Mouse (Mus musculus): ENCODE measurements around the gene Sec22b. TPM values are rescaled to one million over a fixed set of nuclear protein-coding genes. Genes with fewer than 3 reads are reported as not detected.

Gene Sec22b
- polyA plus RNA-seq, 1 experiment = 73.4 TPM

DNA sequence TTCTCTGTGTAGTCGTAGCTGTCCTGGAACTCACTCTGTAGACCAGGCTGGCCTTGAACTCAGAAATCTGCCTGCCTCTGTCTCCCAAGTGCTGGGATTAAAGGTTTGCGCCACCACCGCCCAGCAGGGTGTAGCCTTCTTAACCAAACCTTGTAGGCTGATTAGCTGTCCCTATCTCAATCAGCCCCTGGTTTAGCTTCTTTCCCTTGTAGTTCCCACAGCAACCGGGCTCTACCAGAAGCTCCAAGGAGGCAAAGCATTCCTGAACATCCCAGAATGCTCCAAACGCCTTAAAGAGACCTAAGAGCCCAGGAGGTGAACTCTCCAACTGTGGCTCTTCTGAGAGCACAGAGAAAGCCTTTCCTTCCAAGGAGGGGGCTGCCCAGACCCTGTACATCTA lies 32.3 kb upstream of the Sec22b start:
- peaks cover 14% of the 10 kb centered on the region for H3K4me1 ChIP-seq
- no peak overlapping the region for H3K4me3 ChIP-seq (replicated peaks)
- H3K9me3 ChIP-seq = no peaks in the 10 kb centered on the region
- TF ChIP-seq GATA1 (IDR thresholded peaks at IDR 0.05; ENCODE audit: borderline replicate concordance, low read length) (no peak), FLI1 (IDR thresholded peaks at IDR 0.05; ENCODE audit: low read length) (no peak)
- H3K27me3 ChIP-seq (replicated peaks) = peaks cover 48% of the 10 kb centered on the region
- no peaks in the 10 kb centered on the region for H3K36me3 ChIP-seq (replicated peaks; ENCODE audit: low read length)

DNA sequence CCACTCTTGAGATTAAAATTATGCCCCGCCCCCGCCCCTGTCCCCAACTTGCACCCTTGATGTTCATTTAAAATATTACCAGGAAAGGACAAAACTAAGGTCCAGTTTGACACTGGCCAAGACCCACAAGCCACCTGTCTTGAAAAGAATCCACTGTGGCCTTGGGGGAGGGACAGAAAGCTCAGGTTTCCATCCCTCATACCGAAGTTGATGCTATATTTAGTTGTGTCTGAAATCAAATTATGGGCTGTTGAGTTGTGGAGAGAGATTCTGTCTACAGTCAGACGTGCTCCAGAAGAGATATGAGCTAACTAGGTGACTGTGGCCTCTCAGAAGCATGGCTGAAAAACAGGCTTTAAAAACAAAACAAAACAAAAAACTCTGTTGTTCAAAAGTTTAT lies 31.3 kb upstream of the Sec22b start:
- Histone ChIP-seq H3K36me3 (replicated peaks; ENCODE audit: low read length) (no peaks in the 10 kb centered on the region), H3K9me3 (no peaks in the 10 kb centered on the region), H3K4me1 (peaks cover 14% of the 10 kb centered on the region), H3K4me3 (replicated peaks) (no peak overlapping the region), H3K27me3 (replicated peaks) (peaks cover 48% of the 10 kb centered on the region)
- TF ChIP-seq FLI1 (IDR thresholded peaks at IDR 0.05; ENCODE audit: low read length) (no peak), GATA1 (IDR thresholded peaks at IDR 0.05; ENCODE audit: borderline replicate concordance, low read length) (no peak)

DNA sequence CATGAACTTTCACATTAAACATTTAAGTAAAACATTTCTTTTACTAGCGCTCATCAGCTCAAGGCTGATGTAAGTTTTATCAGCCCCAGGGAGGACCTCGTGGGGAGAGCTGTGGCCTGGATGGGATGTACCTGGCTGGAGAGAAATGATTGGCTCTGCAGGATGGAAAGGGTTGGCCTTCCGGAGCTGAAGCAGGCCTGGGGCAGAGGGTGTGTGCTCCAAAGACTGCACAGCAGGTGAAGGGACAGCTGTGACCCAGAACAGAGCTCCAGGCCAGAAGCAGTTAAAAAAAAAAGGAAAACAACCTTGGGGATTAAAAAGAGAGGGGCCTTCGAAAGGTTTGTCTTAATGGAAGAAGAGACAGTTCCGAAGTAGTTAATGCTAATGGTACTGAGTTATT lies 26.2 kb upstream of the Sec22b start:
- H3K4me1 ChIP-seq = peaks cover 10% of the 10 kb centered on the region
- H3K9me3 ChIP-seq = no peaks in the 10 kb centered on the region
- TF ChIP-seq FLI1 (IDR thresholded peaks at IDR 0.05; ENCODE audit: low read length) (no peak), GATA1 (IDR thresholded peaks at IDR 0.05; ENCODE audit: borderline replicate concordance, low read length) (no peak)
- no peak overlapping the region for H3K4me3 ChIP-seq (replicated peaks)
- H3K36me3 ChIP-seq (replicated peaks; ENCODE audit: low read length) = no peaks in the 10 kb centered on the region
- H3K27me3 ChIP-seq (replicated peaks) = peaks cover 14% of the 10 kb centered on the region

DNA sequence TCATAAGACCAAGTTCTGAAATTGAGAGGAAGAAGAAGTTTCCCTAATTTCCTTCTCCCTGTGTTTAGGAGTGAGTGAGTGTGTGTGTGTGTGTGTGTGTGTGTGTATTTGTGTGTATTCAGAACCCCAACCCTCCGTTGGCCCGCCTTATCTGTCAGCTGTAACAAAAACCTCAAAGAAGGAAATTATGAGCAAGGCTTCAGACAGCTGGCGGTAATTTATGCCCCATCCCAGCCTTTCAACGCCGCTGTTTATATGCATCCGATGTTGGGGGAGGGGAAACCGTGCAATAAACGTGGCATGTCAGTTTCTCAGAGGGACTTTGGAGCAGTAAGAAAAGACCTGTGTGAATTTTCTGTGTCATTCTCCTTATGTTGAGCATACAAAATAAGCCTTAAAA lies 24.7 kb upstream of the Sec22b start:
- Histone ChIP-seq H3K27me3 (replicated peaks) (peaks cover 9% of the 10 kb centered on the region), H3K9me3 (no peaks in the 10 kb centered on the region), H3K4me3 (replicated peaks) (no peak overlapping the region), H3K4me1 (peaks cover 10% of the 10 kb centered on the region), H3K36me3 (replicated peaks; ENCODE audit: low read length) (no peaks in the 10 kb centered on the region)
- TF ChIP-seq GATA1 (IDR thresholded peaks at IDR 0.05; ENCODE audit: borderline replicate concordance, low read length) (no peak), FLI1 (IDR thresholded peaks at IDR 0.05; ENCODE audit: low read length) (no peak)

DNA sequence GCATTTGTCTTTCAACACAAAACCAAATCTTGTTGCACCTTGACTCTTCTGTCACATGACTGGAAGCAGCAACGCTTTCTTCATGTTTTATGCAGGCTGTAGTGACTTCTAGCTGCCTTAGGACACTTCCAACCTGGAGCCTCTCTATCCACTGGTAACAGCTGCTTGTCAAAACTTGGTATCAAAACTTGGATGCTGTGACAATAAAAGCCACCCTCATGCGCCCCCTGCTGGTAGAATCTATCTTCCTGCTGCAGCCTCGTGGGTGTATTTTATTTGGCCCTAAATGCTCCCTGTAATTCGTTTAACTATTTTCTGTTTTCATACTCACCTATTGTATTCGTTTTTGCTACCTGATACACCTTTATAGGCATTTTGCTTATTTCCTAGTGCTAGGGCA lies 21.8 kb upstream of the Sec22b start:
- H3K27me3 ChIP-seq (replicated peaks) = peaks cover 12% of the 10 kb centered on the region
- TF ChIP-seq FLI1 (IDR thresholded peaks at IDR 0.05; ENCODE audit: low read length) = no peak
- TF ChIP-seq GATA1 (IDR thresholded peaks at IDR 0.05; ENCODE audit: borderline replicate concordance, low read length) = no peak
- peaks cover 10% of the 10 kb centered on the region for H3K4me1 ChIP-seq
- no peak overlapping the region for H3K4me3 ChIP-seq (replicated peaks)
- no peaks in the 10 kb centered on the region for H3K36me3 ChIP-seq (replicated peaks; ENCODE audit: low read length)
- no peaks in the 10 kb centered on the region; the same call in 1 of the 2 replicates for H3K9me3 ChIP-seq

DNA sequence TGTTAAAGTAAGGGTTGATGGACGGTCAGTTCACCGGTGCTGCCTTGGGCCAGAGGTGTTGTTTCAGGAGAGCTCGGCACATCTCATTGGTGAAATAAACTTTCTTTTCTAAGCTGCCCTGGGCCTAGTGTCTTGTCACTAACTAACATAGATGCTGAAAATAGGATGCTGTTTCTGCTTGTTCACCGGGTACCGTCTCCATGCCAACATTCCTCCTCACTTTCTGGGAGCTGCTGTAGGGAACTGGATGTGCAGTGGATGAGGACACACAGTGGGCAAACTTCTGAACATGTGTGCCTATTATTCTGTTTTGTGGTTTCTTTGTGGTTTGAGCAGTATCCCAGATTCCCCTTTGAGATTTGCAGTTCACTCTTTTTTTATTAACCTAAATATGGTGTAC lies 19.4 kb upstream of the Sec22b start:
- Histone ChIP-seq H3K9me3 (no peaks in the 10 kb centered on the region; the same call in 1 of the 2 replicates), H3K4me1 (peaks cover 5% of the 10 kb centered on the region), H3K36me3 (replicated peaks; ENCODE audit: low read length) (no peaks in the 10 kb centered on the region), H3K27me3 (replicated peaks) (peaks cover 23% of the 10 kb centered on the region), H3K4me3 (replicated peaks) (no peak overlapping the region)
- TF ChIP-seq GATA1 (IDR thresholded peaks at IDR 0.05; ENCODE audit: borderline replicate concordance, low read length) = no peak
- TF ChIP-seq FLI1 (IDR thresholded peaks at IDR 0.05; ENCODE audit: low read length) = no peak

DNA sequence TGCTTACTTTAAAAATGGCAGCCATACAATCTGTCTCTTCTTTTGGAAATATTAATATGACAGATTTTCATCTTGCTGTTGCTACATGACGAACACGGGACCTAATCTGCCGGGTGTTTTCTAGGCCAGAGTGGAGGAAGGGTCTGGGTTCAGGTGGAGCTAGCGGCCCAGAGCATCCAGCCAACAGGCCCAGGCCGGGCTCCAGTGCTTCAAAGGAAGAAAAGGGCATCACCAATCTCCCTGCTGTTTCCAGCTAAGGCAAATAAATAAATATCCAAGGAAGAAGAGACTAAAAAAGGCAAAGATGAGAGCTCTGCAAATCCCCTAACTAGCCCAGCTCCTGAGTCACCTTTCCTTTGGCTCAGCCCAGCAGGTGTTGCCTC lies 13.2 kb upstream of the Sec22b start:
- no peak overlapping the region for H3K4me3 ChIP-seq (replicated peaks)
- H3K4me1 ChIP-seq = peaks cover 10% of the 10 kb centered on the region
- no peaks in the 10 kb centered on the region; the same call in 1 of the 2 replicates for H3K9me3 ChIP-seq
- no peaks in the 10 kb centered on the region for H3K36me3 ChIP-seq (replicated peaks; ENCODE audit: low read length)
- TF ChIP-seq GATA1 (IDR thresholded peaks at IDR 0.05; ENCODE audit: borderline replicate concordance, low read length) = no peak
- peaks cover 58% of the 10 kb centered on the region for H3K27me3 ChIP-seq (replicated peaks)

DNA sequence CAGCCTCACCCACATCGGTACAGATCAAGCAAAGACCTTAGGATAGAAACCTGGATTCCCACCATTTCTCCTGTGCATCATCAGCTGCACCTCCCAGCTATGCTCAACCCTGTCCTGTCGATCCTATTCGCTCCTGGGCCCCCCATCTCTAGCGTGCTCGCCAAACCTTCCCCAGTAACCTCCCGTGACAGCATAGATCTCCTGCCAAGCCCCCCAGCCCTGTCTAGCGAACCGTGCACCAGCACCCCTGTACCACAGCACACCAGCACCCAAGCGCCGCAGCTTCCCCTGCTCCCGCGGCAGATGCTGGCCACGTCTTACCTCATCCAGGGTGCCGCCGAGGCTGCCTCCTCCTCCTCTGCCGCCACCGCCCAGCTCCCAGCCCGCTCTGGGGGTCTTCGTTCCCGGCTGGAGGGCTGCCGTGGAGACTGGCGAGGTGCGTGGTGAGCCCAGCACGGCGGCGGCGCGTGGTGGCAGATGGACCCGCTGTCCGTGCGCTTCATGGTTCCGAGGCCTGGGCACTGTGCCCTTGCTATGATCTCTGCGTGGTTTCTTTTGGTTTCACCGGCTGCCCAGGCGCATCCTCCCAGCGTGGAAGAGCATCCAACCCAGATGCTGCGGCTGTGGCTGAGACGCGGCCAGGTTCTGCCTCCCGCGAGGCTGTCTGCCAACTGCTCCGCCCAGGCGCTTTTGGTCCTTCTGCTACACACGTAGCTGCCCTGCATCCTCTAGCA lies 12.7 kb upstream of the Sec22b start, which contains the start of gene Pde4dip:
Gene Pde4dip (minus strand): TSS at position 540 of the 734 bp plus-strand sequence.
- Histone ChIP-seq H3K4me3 (replicated peaks) (peak within 1 kb of the TSS; percentile 88), H3K4me1 (peaks cover 10% of the 10 kb centered on the region), H3K9me3 (no peaks in the 10 kb centered on the region; the same call in 1 of the 2 replicates), H3K36me3 (replicated peaks; ENCODE audit: low read length) (no peaks in the 10 kb centered on the region), H3K27me3 (replicated peaks) (peaks cover 58% of the 10 kb centered on the region)
- TF ChIP-seq GATA1 (IDR thresholded peaks at IDR 0.05; ENCODE audit: borderline replicate concordance, low read length) = no peak
- TF ChIP-seq FLI1 (IDR thresholded peaks at IDR 0.05; ENCODE audit: low read length) = no peak

DNA sequence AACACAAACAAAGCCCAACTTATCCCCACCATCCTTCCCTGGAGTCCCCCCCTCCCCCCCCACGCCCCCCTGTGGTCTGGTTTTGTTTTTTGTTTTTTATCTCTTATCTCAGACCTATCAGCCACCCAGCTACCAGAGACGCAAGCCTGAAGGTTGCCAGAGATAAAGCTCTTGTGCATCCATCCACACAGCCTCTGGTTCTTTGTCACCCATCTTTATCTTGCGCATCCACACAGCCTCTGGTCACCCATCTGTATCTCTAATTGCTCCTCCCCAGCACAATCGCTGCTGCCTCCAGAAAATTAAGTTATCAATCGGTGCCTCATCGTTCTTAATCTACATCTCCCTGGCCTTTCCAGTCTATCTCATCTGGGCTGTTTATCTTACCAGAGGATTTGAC lies 10.8 kb upstream of the Sec22b start:
- no peaks in the 10 kb centered on the region for H3K36me3 ChIP-seq (replicated peaks; ENCODE audit: low read length)
- TF ChIP-seq FLI1 (IDR thresholded peaks at IDR 0.05; ENCODE audit: low read length) (no peak), GATA1 (IDR thresholded peaks at IDR 0.05; ENCODE audit: borderline replicate concordance, low read length) (no peak)
- H3K4me1 ChIP-seq = peaks cover 10% of the 10 kb centered on the region
- H3K27me3 ChIP-seq (replicated peaks) = peaks cover 53% of the 10 kb centered on the region
- no peak overlapping the region for H3K4me3 ChIP-seq (replicated peaks)
- no peaks in the 10 kb centered on the region for H3K9me3 ChIP-seq

DNA sequence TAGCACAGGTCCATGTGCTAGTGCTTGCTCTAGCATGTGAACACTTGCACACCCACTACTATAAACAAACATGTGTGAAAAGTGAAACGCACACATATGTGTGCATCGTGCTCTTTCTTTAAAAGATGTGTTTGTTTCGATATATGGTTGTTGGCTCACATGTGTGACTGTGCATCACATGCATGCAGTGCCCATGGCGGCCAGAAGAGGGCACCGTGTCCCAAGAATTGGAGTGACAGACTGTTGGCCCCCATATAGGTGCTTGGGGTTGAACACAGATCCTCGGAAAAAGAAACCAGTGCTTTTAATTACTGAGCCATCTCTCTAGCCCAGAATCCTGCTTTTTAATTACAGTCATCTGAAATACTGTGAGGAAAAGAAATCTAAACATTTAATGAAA lies 6.3 kb upstream of the Sec22b start:
- no peak for TF ChIP-seq FLI1 (IDR thresholded peaks at IDR 0.05; ENCODE audit: low read length)
- TF ChIP-seq GATA1 (IDR thresholded peaks at IDR 0.05; ENCODE audit: borderline replicate concordance, low read length) = no peak
- no peaks in the 10 kb centered on the region for H3K9me3 ChIP-seq
- no peaks in the 10 kb centered on the region for H3K36me3 ChIP-seq (replicated peaks; ENCODE audit: low read length)
- H3K4me1 ChIP-seq = no peaks in the 10 kb centered on the region
- no peak overlapping the region for H3K4me3 ChIP-seq (replicated peaks)
- H3K27me3 ChIP-seq (replicated peaks) = peaks cover 20% of the 10 kb centered on the region
